Mouse (Mus musculus): Measurements from ENCODE around the gene Fam229a. TPM values are rescaled to one million over a fixed set of nuclear protein-coding genes. Genes with fewer than 3 reads are reported as not detected.
A peak's percentile ranks its signal among the peaks of the same experiment; 100 is the strongest.

Fam229a gene
- polyA plus RNA-seq, 1 experiment from 2014 or later, result not detected

- no peaks in the 10 kb centered on the region for H3K27me3 ChIP-seq (replicated peaks)
- peak overlapping the region; percentile 48 for H3K4me3 ChIP-seq
- peak overlapping the region; percentile 81 for H3K4me2 ChIP-seq
- WGBS, result 80% methylated on average over 8 of the region's 8 CpGs
- peaks cover 31% of the 10 kb centered on the region for H3K4me1 ChIP-seq
- ATAC-seq (replicated peaks), result no peak
- no peak overlapping the region for H3K9ac ChIP-seq
- peak overlapping the region; percentile 57 for H3K27ac ChIP-seq
- no peaks in the 10 kb centered on the region for H3K9me3 ChIP-seq
- H3K36me3 ChIP-seq (replicated peaks), result no peaks in the 10 kb centered on the region
Measured at GRCm38 (mm10) chr4:129500017-129500416, 9.0 kb downstream of the Fam229a start.

GRCm38 (mm10) chr4:129500607-129501566, 9.9 kb downstream of the Fam229a start:
- peak; percentile 64 for ATAC-seq (replicated peaks)
- peak overlapping the region; percentile 35 for H3K9ac ChIP-seq
- H3K9me3 ChIP-seq, result no peaks in the 10 kb centered on the region
- H3K27me3 ChIP-seq (replicated peaks), result no peaks in the 10 kb centered on the region
- H3K4me1 ChIP-seq, result peaks cover 26% of the 10 kb centered on the region
- H3K36me3 ChIP-seq (replicated peaks), result no peaks in the 10 kb centered on the region
- 2% methylated on average over 42 of the region's 49 CpGs for WGBS
- peak overlapping the region; percentile 48 for H3K4me3 ChIP-seq
- peak overlapping the region; percentile 57 for H3K27ac ChIP-seq
- H3K4me2 ChIP-seq, result peak overlapping the region; percentile 81

- H3K9me3 ChIP-seq, result no peaks in the 10 kb centered on the region
- peaks cover 14% of the 10 kb centered on the region for H3K4me1 ChIP-seq
- 80% methylated on average over 9 of the region's 9 CpGs for WGBS
- no peak overlapping the region for H3K4me2 ChIP-seq
- ATAC-seq (replicated peaks), result no peak
- H3K36me3 ChIP-seq (replicated peaks), result no peaks in the 10 kb centered on the region
- H3K9ac ChIP-seq, result no peak overlapping the region
- H3K4me3 ChIP-seq, result no peak overlapping the region
- no peaks in the 10 kb centered on the region for H3K27me3 ChIP-seq (replicated peaks)
- no peak overlapping the region for H3K27ac ChIP-seq
Measured at GRCm38 (mm10) chr4:129502327-129502888, 11.4 kb downstream of the Fam229a start.

DNA sequence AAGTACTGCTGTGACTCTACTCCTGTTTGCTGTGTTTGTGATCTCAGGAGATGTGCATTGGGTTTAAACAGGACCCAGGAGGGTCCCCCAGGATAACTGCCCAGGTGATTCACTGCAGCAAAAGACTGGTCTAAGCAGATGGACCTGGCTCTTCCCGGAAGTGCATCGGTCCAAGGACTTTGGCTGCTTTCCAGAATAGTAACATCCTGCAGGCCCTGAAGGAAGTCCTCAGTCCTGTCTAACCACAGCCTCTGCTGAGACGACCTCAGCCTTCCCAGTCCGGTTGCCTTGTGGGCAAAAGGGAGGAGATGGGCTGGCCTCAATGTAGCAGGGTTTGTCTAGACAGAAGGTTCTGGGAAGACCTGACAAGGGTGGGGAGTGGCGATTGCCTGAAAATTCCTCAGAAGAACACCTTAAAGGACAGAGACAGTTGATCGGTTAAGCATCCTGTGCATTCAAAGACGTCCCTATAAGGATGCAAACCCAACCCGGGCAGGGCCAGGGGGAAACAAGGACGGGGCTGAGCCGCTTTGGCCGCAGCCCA, 12.0 kb downstream of the Fam229a start:
- no peaks in the 10 kb centered on the region for H3K27me3 ChIP-seq (replicated peaks)
- no peak overlapping the region for H3K4me3 ChIP-seq
- 85% methylated on average over 11 of the region's 11 CpGs for WGBS
- no peaks in the 10 kb centered on the region for H3K9me3 ChIP-seq
- peaks cover 14% of the 10 kb centered on the region for H3K4me1 ChIP-seq
- H3K9ac ChIP-seq, result no peak overlapping the region
- H3K27ac ChIP-seq, result no peak overlapping the region
- no peak for ATAC-seq (replicated peaks)
- H3K4me2 ChIP-seq, result no peak overlapping the region
- no peaks in the 10 kb centered on the region for H3K36me3 ChIP-seq (replicated peaks)

GRCm38 (mm10) chr4:129505511-129505910, 14.5 kb downstream of the Fam229a start:
- Histone ChIP-seq H3K9ac (no peak overlapping the region), H3K27me3 (replicated peaks) (no peaks in the 10 kb centered on the region), H3K36me3 (replicated peaks) (no peaks in the 10 kb centered on the region), H3K27ac (no peak overlapping the region), H3K9me3 (no peaks in the 10 kb centered on the region), H3K4me3 (no peak overlapping the region), H3K4me2 (no peak overlapping the region), H3K4me1 (peaks cover 21% of the 10 kb centered on the region)
- WGBS, result 85% methylated on average over 3 of the region's 3 CpGs
- ATAC-seq (replicated peaks), result no peak

GRCm38 (mm10) chr4:129507434-129508236, 16.6 kb downstream of the Fam229a start:
- no peaks in the 10 kb centered on the region for H3K9me3 ChIP-seq
- no peak overlapping the region for H3K9ac ChIP-seq
- no peak overlapping the region for H3K4me3 ChIP-seq
- ATAC-seq (replicated peaks), result no peak
- 72% methylated on average over 10 of the region's 10 CpGs for WGBS
- no peaks in the 10 kb centered on the region for H3K27me3 ChIP-seq (replicated peaks)
- H3K27ac ChIP-seq, result no peak overlapping the region
- H3K4me1 ChIP-seq, result peaks cover 20% of the 10 kb centered on the region
- no peaks in the 10 kb centered on the region for H3K36me3 ChIP-seq (replicated peaks)
- H3K4me2 ChIP-seq, result no peak overlapping the region

- H3K4me1 ChIP-seq, result peaks cover 24% of the 10 kb centered on the region
- 82% methylated on average over 3 of the region's 3 CpGs for WGBS
Measured at GRCm38 (mm10) chr4:129508237-129508515, 17.2 kb downstream of the Fam229a start.

GRCm38 (mm10) chr4:129508834-129509600, 18.0 kb downstream of the Fam229a start:
- no peaks in the 10 kb centered on the region for H3K36me3 ChIP-seq (replicated peaks)
- ATAC-seq (replicated peaks), result no peak
- H3K27me3 ChIP-seq (replicated peaks), result no peaks in the 10 kb centered on the region
- no peak overlapping the region for H3K9ac ChIP-seq
- H3K4me2 ChIP-seq, result no peak overlapping the region
- H3K4me3 ChIP-seq, result no peak overlapping the region
- 43% methylated on average over 15 of the region's 15 CpGs for WGBS
- no peak overlapping the region for H3K27ac ChIP-seq
- H3K4me1 ChIP-seq, result peaks cover 26% of the 10 kb centered on the region
- no peaks in the 10 kb centered on the region for H3K9me3 ChIP-seq

More at GRCm38 (mm10) chr4:129508237-129508515, 17.2 kb downstream of the Fam229a start:
- H3K4me2 ChIP-seq, result no peak overlapping the region
- no peaks in the 10 kb centered on the region for H3K27me3 ChIP-seq (replicated peaks)
- H3K9me3 ChIP-seq, result no peaks in the 10 kb centered on the region
- no peaks in the 10 kb centered on the region for H3K36me3 ChIP-seq (replicated peaks)
- H3K4me3 ChIP-seq, result no peak overlapping the region
- no peak for ATAC-seq (replicated peaks)
- H3K9ac ChIP-seq, result no peak overlapping the region
- H3K27ac ChIP-seq, result no peak overlapping the region

GRCm38 (mm10) chr4:129509650-129510049, 18.7 kb downstream of the Fam229a start:
- H3K9me3 ChIP-seq, result no peaks in the 10 kb centered on the region
- H3K27ac ChIP-seq, result no peak overlapping the region
- no peaks in the 10 kb centered on the region for H3K27me3 ChIP-seq (replicated peaks)
- no peak for ATAC-seq (replicated peaks)
- H3K4me1 ChIP-seq, result peaks cover 26% of the 10 kb centered on the region
- WGBS, result 70% methylated on average over 3 of the region's 3 CpGs
- H3K4me2 ChIP-seq, result no peak overlapping the region
- no peak overlapping the region for H3K4me3 ChIP-seq
- no peak overlapping the region for H3K9ac ChIP-seq
- no peaks in the 10 kb centered on the region for H3K36me3 ChIP-seq (replicated peaks)

DNA sequence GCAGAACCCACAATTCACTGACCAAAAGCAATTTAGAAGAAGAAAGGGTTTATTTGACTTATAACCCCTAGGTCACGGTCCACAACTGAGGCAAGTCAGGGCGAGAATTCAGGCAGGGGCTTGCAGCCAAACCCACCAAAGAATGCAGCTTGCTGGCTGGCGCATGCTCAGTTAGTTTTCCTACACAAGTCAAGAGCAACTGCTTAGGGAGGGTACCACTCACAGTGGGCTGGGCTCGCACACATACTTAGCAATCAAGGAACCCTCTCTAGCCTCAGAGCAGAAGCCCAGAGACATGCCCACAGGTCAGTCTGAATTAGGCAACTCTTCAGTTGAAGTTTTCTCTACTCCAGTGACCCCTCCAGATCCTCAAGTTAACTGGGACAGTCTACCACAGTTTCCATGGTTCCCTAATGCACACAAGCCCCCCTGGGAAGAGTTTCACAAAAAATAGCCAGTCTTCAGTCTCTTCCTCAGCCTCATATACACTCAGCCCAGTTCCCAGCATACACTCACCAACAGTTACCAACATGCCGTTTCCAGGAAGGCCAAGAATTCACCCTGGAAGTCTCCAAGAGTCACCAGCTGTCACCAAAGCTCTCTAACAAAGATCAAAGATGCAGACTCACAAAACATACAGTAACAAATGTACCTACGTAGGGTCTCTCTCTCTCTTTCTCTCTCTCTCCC, 19.9 kb downstream of the Fam229a start:
- H3K36me3 ChIP-seq (replicated peaks), result no peaks in the 10 kb centered on the region
- no peak overlapping the region for H3K4me3 ChIP-seq
- H3K4me1 ChIP-seq, result peaks cover 36% of the 10 kb centered on the region
- no peak for ATAC-seq (replicated peaks)
- WGBS, result 39% methylated on average over 6 of the region's 6 CpGs
- no peaks in the 10 kb centered on the region for H3K27me3 ChIP-seq (replicated peaks)
- H3K27ac ChIP-seq, result 0 out of 2 replicates have a peak overlapping the region, but pooled peaks have one; percentile 30
- no peak overlapping the region for H3K9ac ChIP-seq
- H3K9me3 ChIP-seq, result no peaks in the 10 kb centered on the region
- H3K4me2 ChIP-seq, result no peak overlapping the region

- Histone ChIP-seq H3K27me3 (replicated peaks) (no peaks in the 10 kb centered on the region), H3K27ac (no peak overlapping the region)
- WGBS, result 10% methylated on average over 6 of the region's 6 CpGs
Measured at GRCm38 (mm10) chr4:129511413-129512096, 20.6 kb downstream of the Fam229a start.

More at GRCm38 (mm10) chr4:129511413-129512096, 20.6 kb downstream of the Fam229a start:
- Histone ChIP-seq H3K4me3 (no peak overlapping the region), H3K4me1 (peaks cover 43% of the 10 kb centered on the region), H3K9ac (no peak overlapping the region), H3K9me3 (no peaks in the 10 kb centered on the region), H3K36me3 (replicated peaks) (peaks cover 2% of the 10 kb centered on the region), H3K4me2 (no peak overlapping the region)
- ATAC-seq (replicated peaks), result no peak

Data from midbrain, embryonic 15.5 days (tissue).